Mouse (Mus musculus): ENCODE data around the gene Sqor.

DNA sequence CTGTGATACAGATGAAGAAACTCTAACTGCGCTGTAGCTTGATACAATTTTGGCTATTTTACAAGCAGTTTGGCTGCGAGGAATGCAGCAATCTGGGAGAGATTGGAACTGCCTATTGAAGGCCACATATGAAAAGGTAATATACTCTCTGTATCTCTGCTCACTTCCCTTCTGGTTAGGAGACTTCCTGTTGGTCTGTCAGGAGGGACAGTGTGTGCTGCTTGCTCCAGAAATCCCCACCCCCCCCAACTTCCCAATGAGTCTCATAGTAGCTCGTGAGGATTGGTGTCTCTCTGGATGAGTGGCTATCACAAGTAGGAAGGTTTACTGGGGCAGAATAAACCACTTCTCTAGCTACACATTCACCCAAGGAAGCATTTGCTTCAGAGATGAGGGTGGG is 2.0 kb upstream of the Sqor start:
- no peak for TF ChIP-seq POLR2A (IDR thresholded peaks at IDR 0.05; ENCODE audit: borderline replicate concordance, insufficient read depth, low read length)
- TF ChIP-seq CTCF (IDR thresholded peaks at IDR 0.05; ENCODE audit: borderline replicate concordance, insufficient read depth, low read depth, low read length): no peak
